Mouse (Mus musculus) adrenal gland (tissue): ENCODE measurements around the gene Cfap58.

Experiments used
- intact Hi-C: fragments of 180-260 bp; cut with DNase I; formaldehyde crosslinking; loops from one replicate; pipeline ENCODE4 v1.15.1; 2025

Gene Cfap58

GRCm38 (mm10) chr19:47968993-47969659, 31.7 kb downstream of the Cfap58 start:
- intact Hi-C loops: no loop called here

GRCm38 (mm10) chr19:47971066-47971465, 33.6 kb downstream of the Cfap58 start:
- intact Hi-C loops: no loop called here

GRCm38 (mm10) chr19:47978109-47978701, 40.7 kb downstream of the Cfap58 start:
- intact Hi-C loops: no loop called here

GRCm38 (mm10) chr19:47979446-47979845, 42.0 kb downstream of the Cfap58 start:
- intact Hi-C loops: no loop called here

- intact Hi-C loops: loop anchor here (10.0 kb wide), 1 partner anchor 415 kb away; no protein-coding TSS in a partner anchor
Observed at GRCm38 (mm10) chr19:47980241-47980640, 42.8 kb downstream of the Cfap58 start.

GRCm38 (mm10) chr19:47985606-47986213, 48.2 kb downstream of the Cfap58 start:
- intact Hi-C loops: loop anchor here (10.0 kb wide), 1 partner anchor 409 kb away; no protein-coding TSS in a partner anchor

- intact Hi-C loops: loop anchor here (10.0 kb wide), 1 partner anchor 407 kb away; no protein-coding TSS in a partner anchor
Observed at GRCm38 (mm10) chr19:47987986-47988385, 50.5 kb downstream of the Cfap58 start.

- intact Hi-C loops: loop anchor here (10.0 kb wide), 1 partner anchor 406 kb away; no protein-coding TSS in a partner anchor
Observed at GRCm38 (mm10) chr19:47988456-47988855, 51.0 kb downstream of the Cfap58 start.

- intact Hi-C loops: loop anchor here (10.0 kb wide), 1 partner anchor 406 kb away; no protein-coding TSS in a partner anchor
Observed at GRCm38 (mm10) chr19:47988880-47989574, 51.6 kb downstream of the Cfap58 start.

- intact Hi-C loops: loop anchor here (10.0 kb wide), 1 partner anchor 405 kb away; no protein-coding TSS in a partner anchor
Observed at GRCm38 (mm10) chr19:47989575-47989891, 52.1 kb downstream of the Cfap58 start.

GRCm38 (mm10) chr19:48001240-48001639, 63.8 kb downstream of the Cfap58 start:
- intact Hi-C loops: no loop called here

GRCm38 (mm10) chr19:48001774-48002173, 64.3 kb downstream of the Cfap58 start:
- intact Hi-C loops: no loop called here

GRCm38 (mm10) chr19:48008771-48009413, 71.4 kb downstream of the Cfap58 start:
- intact Hi-C loops: no loop called here

- intact Hi-C loops: no loop called here
Observed at GRCm38 (mm10) chr19:48009586-48010331, 72.3 kb downstream of the Cfap58 start.

- intact Hi-C loops: no loop called here
Observed at GRCm38 (mm10) chr19:48020103-48020502, 82.6 kb downstream of the Cfap58 start.

- intact Hi-C loops: no loop called here
Observed at GRCm38 (mm10) chr19:48021435-48021834, 84.0 kb downstream of the Cfap58 start.

- intact Hi-C loops: no loop called here
Observed at GRCm38 (mm10) chr19:48022763-48023162, 85.3 kb downstream of the Cfap58 start.

GRCm38 (mm10) chr19:48023726-48024125, 86.3 kb downstream of the Cfap58 start:
- intact Hi-C loops: no loop called here

- intact Hi-C loops: no loop called here
Observed at GRCm38 (mm10) chr19:48025366-48025765, 87.9 kb downstream of the Cfap58 start.

- intact Hi-C loops: no loop called here
Observed at GRCm38 (mm10) chr19:48026882-48027281, 89.4 kb downstream of the Cfap58 start.
